Mouse (Mus musculus): ENCODE data around the gene Tnfsf15. TPM values are rescaled to one million over a fixed set of nuclear protein-coding genes. Genes with fewer than 3 reads are reported as not detected.

Tnfsf15 gene
- polyA plus RNA-seq, 1 experiment from 2014 or later, result 0.14 TPM

DNA sequence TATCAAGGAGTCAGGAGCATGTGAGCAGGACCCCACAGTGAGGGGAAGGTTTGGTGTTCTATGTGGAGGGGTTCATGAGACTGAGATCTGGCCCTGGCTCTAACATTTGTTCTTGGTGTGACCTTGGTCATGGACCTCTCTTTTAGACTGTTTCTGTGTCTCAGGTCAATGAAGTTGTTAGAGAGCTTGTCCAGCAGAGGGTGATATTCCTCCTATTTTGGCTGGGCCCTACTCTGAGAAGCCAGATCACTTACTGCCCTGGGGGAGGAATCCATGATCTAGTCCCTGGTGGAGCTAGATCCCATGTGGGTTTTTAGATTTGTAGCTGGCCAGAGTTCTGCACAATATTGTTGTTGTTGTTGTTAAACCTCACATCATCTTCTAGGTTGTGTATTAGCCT is 58.8 kb downstream of the Tnfsf15 start:
- no peaks in the 10 kb centered on the region for H3K36me3 ChIP-seq (ENCODE audit: control insufficient read depth, insufficient read depth, low read length)
- H3K9ac ChIP-seq (replicated peaks; ENCODE audit: low read depth, low read length), result no peak overlapping the region
- H3K27me3 ChIP-seq (ENCODE audit: control insufficient read depth, insufficient read depth, low read length), result no peaks in the 10 kb centered on the region
- no peak overlapping the region for H3K4me2 ChIP-seq (replicated peaks; ENCODE audit: low read depth, low read length)
- no peak overlapping the region for H3K4me3 ChIP-seq (ENCODE audit: low read depth, low read length)
- no peaks in the 10 kb centered on the region for H3K9me3 ChIP-seq (ENCODE audit: control insufficient read depth, low read depth, low read length)
- no peak overlapping the region for H3K27ac ChIP-seq (ENCODE audit: low read length)
- no peak for ATAC-seq (ENCODE audit: insufficient number of reproducible peaks, insufficient read depth, low FRiP score, low read depth)
- H3K4me1 ChIP-seq (ENCODE audit: control insufficient read depth, insufficient read depth, low read length), result peaks cover 3% of the 10 kb centered on the region; the same call in 1 of the 2 replicates

DNA sequence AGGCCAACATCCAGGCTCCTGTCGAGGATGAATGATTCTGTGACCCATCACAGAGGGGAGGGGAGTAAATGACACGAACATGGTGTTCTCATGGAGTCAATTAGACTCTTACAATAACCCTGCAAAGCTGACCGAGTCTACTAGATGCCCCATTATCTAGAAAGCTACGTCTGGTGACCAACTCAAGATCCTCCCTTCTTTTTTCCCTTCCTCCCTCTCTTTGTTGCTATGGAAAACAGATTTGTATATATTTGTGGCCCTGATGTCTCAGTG is 59.7 kb downstream of the Tnfsf15 start:
- 64% methylated on average over 4 of the region's 4 CpGs for WGBS
- H3K36me3 ChIP-seq (ENCODE audit: control insufficient read depth, insufficient read depth, low read length), result no peaks in the 10 kb centered on the region
- H3K4me2 ChIP-seq (replicated peaks; ENCODE audit: low read depth, low read length), result no peak overlapping the region
- H3K9ac ChIP-seq (replicated peaks; ENCODE audit: low read depth, low read length), result no peak overlapping the region
- H3K4me3 ChIP-seq (ENCODE audit: low read depth, low read length), result no peak overlapping the region
- H3K9me3 ChIP-seq (ENCODE audit: control insufficient read depth, low read depth, low read length), result no peaks in the 10 kb centered on the region
- no peak overlapping the region for H3K27ac ChIP-seq (ENCODE audit: low read length)
- no peak for ATAC-seq (ENCODE audit: insufficient number of reproducible peaks, insufficient read depth, low FRiP score, low read depth)
- peaks cover 3% of the 10 kb centered on the region; the same call in 1 of the 2 replicates for H3K4me1 ChIP-seq (ENCODE audit: control insufficient read depth, insufficient read depth, low read length)
- no peaks in the 10 kb centered on the region for H3K27me3 ChIP-seq (ENCODE audit: control insufficient read depth, insufficient read depth, low read length)

DNA sequence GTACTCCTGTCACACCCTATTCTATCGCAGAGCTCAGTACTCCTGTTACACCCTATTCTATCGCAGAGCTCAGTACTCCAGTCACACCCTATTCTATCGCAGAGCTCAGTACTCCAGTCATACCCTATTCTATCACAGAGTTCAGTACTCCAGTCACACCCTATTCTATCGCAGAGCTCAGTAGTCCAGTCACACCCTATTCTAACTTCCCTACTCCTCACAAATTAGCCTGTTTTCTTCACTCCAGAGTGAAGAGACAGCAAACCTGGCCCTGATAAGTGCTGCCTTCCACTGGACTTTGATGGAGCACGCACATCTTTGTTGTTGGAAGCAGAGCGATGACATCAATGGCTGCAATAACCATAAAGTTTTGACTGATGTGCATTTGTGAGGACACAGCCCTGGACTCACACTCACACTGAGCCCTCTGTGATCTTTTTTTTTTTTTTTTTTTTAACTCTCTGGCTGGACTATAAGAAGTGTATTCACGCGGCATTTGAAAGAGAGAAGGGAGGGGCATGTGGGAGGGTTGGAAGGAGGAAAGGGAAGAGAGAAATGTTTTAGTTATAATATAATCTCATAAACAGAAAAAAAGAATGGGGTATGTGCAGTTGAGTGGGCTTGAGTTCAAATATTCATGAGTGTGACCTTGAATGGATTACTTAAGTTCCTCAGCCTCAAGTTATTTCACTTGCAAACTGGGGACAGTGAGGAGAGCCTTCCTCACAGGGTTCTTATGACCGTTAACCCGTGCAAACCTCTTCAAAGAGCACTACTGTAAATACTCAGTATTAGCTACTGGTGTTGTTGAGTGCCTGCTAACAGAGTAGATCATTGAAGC is 60.3 kb downstream of the Tnfsf15 start:
- H3K4me2 ChIP-seq (replicated peaks; ENCODE audit: low read depth, low read length), result no peak overlapping the region
- WGBS, result 75% methylated on average over 10 of the region's 10 CpGs
- ATAC-seq (ENCODE audit: insufficient number of reproducible peaks, insufficient read depth, low FRiP score, low read depth), result no peak

DNA sequence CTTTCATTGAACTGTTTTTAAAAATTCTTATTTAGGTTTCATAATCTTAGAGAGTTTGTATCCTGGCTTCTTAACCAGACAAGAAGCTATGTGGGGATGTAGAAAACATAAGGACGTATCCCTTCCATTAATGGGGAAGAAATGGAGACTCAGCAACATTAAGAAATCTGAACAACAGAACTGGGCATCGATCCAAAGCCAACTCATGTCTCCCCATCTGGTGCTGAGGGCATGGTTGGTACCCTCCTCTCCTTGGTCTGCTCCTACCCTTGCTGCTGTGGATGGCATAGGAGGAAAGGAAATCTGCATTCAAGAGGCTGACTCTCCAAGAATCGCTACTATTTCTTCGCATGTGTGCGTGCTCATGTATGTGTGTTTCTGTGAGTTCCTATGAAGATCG is 61.2 kb downstream of the Tnfsf15 start:
- no peak overlapping the region for H3K4me3 ChIP-seq (ENCODE audit: low read depth, low read length)
- H3K27ac ChIP-seq (ENCODE audit: low read length), result no peak overlapping the region
- H3K36me3 ChIP-seq (ENCODE audit: control insufficient read depth, insufficient read depth, low read length), result no peaks in the 10 kb centered on the region
- peaks cover 3% of the 10 kb centered on the region; the same call in 1 of the 2 replicates for H3K4me1 ChIP-seq (ENCODE audit: control insufficient read depth, insufficient read depth, low read length)
- ATAC-seq (ENCODE audit: insufficient number of reproducible peaks, insufficient read depth, low FRiP score, low read depth), result no peak
- H3K27me3 ChIP-seq (ENCODE audit: control insufficient read depth, insufficient read depth, low read length), result no peaks in the 10 kb centered on the region
- 91% methylated on average over 6 of the region's 6 CpGs for WGBS
- H3K9me3 ChIP-seq (ENCODE audit: control insufficient read depth, low read depth, low read length), result no peaks in the 10 kb centered on the region
- no peak overlapping the region for H3K4me2 ChIP-seq (replicated peaks; ENCODE audit: low read depth, low read length)
- no peak overlapping the region for H3K9ac ChIP-seq (replicated peaks; ENCODE audit: low read depth, low read length)

More for the DNA sequence above, 60.3 kb downstream of the Tnfsf15 start:
- H3K4me1 ChIP-seq (ENCODE audit: control insufficient read depth, insufficient read depth, low read length), result peaks cover 3% of the 10 kb centered on the region; the same call in 1 of the 2 replicates
- no peak overlapping the region for H3K27ac ChIP-seq (ENCODE audit: low read length)
- H3K9ac ChIP-seq (replicated peaks; ENCODE audit: low read depth, low read length), result no peak overlapping the region
- no peaks in the 10 kb centered on the region for H3K9me3 ChIP-seq (ENCODE audit: control insufficient read depth, low read depth, low read length)
- no peaks in the 10 kb centered on the region for H3K36me3 ChIP-seq (ENCODE audit: control insufficient read depth, insufficient read depth, low read length)
- H3K4me3 ChIP-seq (ENCODE audit: low read depth, low read length), result no peak overlapping the region
- no peaks in the 10 kb centered on the region for H3K27me3 ChIP-seq (ENCODE audit: control insufficient read depth, insufficient read depth, low read length)

DNA sequence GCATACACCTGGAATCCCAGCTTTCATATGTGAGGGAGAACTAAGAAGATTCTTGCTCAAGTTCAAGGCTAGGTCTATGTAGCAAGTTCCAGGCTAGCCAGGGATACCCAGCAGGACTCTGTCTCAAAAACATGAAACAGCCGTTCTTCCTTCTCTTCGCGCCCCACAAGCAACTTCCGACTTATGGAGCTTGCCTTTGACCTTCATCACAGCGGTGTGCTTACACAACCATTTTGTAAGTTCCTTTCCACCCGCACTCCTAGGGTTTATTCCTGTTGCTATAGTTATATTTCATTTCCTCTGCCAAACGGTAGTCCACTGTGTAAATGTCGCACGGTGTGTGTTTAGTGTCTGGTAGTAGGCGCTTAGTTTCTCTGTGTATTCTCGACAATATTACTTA is 61.9 kb downstream of the Tnfsf15 start:
- 57% methylated on average over 11 of the region's 11 CpGs for WGBS
- Histone ChIP-seq H3K4me1 (ENCODE audit: control insufficient read depth, insufficient read depth, low read length) (peaks cover 3% of the 10 kb centered on the region; the same call in 1 of the 2 replicates), H3K36me3 (ENCODE audit: control insufficient read depth, insufficient read depth, low read length) (no peaks in the 10 kb centered on the region), H3K4me3 (ENCODE audit: low read depth, low read length) (no peak overlapping the region), H3K27ac (ENCODE audit: low read length) (no peak overlapping the region), H3K9ac (replicated peaks; ENCODE audit: low read depth, low read length) (no peak overlapping the region), H3K27me3 (ENCODE audit: control insufficient read depth, insufficient read depth, low read length) (no peaks in the 10 kb centered on the region), H3K4me2 (replicated peaks; ENCODE audit: low read depth, low read length) (no peak overlapping the region), H3K9me3 (ENCODE audit: control insufficient read depth, low read depth, low read length) (no peaks in the 10 kb centered on the region)
- no peak for ATAC-seq (ENCODE audit: insufficient number of reproducible peaks, insufficient read depth, low FRiP score, low read depth)

DNA sequence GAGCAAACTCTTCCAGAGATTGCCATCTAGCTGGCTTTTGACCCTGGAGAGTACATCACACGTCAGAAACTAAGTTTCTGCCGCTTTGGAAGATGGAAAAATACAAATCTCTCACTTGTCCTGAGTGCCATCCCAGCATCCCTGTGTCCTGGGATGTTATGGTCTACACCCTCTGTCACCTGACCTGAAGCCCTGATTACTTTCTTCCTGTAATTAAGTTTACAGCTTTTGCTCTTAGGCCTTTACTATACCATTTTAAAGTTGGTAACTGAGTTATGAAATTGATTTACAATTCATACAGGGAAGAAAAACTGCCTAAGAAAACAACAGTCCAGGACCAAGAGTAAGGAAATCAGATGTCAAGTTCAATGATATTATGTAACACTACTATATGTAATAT is 62.5 kb downstream of the Tnfsf15 start:
- H3K4me2 ChIP-seq (replicated peaks; ENCODE audit: low read depth, low read length), result no peak overlapping the region
- no peak overlapping the region for H3K4me3 ChIP-seq (ENCODE audit: low read depth, low read length)
- no peak for ATAC-seq (ENCODE audit: insufficient number of reproducible peaks, insufficient read depth, low FRiP score, low read depth)
- H3K9me3 ChIP-seq (ENCODE audit: control insufficient read depth, low read depth, low read length), result no peaks in the 10 kb centered on the region
- WGBS, result 75% methylated on average over 2 of the region's 2 CpGs
- H3K36me3 ChIP-seq (ENCODE audit: control insufficient read depth, insufficient read depth, low read length), result no peaks in the 10 kb centered on the region
- no peaks in the 10 kb centered on the region for H3K27me3 ChIP-seq (ENCODE audit: control insufficient read depth, insufficient read depth, low read length)
- H3K27ac ChIP-seq (ENCODE audit: low read length), result no peak overlapping the region
- no peaks in the 10 kb centered on the region for H3K4me1 ChIP-seq (ENCODE audit: control insufficient read depth, insufficient read depth, low read length)
- H3K9ac ChIP-seq (replicated peaks; ENCODE audit: low read depth, low read length), result no peak overlapping the region

DNA sequence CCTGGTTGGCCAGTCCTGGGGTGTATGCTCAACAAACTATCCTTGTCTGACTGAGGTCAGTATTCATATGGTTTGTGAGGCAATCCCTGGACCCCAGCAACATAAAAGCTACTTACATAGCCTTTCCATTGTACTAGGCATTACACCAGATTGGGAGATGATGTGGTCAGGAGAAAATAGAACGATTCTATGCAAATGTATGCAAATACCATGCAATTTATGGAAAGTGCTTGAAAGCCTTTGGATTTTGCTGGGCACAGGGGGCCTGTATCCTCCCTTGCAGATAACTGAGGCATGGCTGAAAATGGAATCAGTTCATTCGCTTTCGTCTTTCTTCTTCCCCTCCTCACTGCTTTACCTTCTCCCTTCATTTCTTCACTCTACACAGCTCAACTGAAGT is 63.4 kb downstream of the Tnfsf15 start:
- ATAC-seq (ENCODE audit: insufficient number of reproducible peaks, insufficient read depth, low FRiP score, low read depth), result no peak
- H3K4me3 ChIP-seq (ENCODE audit: low read depth, low read length), result no peak overlapping the region
- no peaks in the 10 kb centered on the region for H3K27me3 ChIP-seq (ENCODE audit: control insufficient read depth, insufficient read depth, low read length)

More for the DNA sequence above, 63.4 kb downstream of the Tnfsf15 start:
- H3K9ac ChIP-seq (replicated peaks; ENCODE audit: low read depth, low read length), result no peak overlapping the region
- no peaks in the 10 kb centered on the region for H3K4me1 ChIP-seq (ENCODE audit: control insufficient read depth, insufficient read depth, low read length)
- 89% methylated on average over 3 of the region's 3 CpGs for WGBS
- no peaks in the 10 kb centered on the region for H3K9me3 ChIP-seq (ENCODE audit: control insufficient read depth, low read depth, low read length)
- no peak overlapping the region for H3K4me2 ChIP-seq (replicated peaks; ENCODE audit: low read depth, low read length)
- no peak overlapping the region for H3K27ac ChIP-seq (ENCODE audit: low read length)
- H3K36me3 ChIP-seq (ENCODE audit: control insufficient read depth, insufficient read depth, low read length), result no peaks in the 10 kb centered on the region

Measured in stomach, embryonic 14.5 days (tissue).